Mouse (Mus musculus): ENCODE measurements at regions not wholly inside any gene's neighbourhood (a gene's known extent, or its start where the extent isn't known, plus 50 kb on each side); places are given as distances from the start of the nearest gene placed in this dataset.

GRCm38 (mm10) chr13:51972656-51973310 lies 126.3 kb downstream of the Gadd45g start:
- DNase-seq (ENCODE audit: low spot score in 2 of 2), result no peak

GRCm38 (mm10) chr13:51973461-51973860 lies 127.0 kb downstream of the Gadd45g start:
- DNase-seq (ENCODE audit: low spot score in 2 of 2), result peak; percentile 51 to 53

GRCm38 (mm10) chr13:51974101-51974500 lies 127.6 kb downstream of the Gadd45g start:
- DNase-seq (ENCODE audit: low spot score in 2 of 2), result no peak

- DNase-seq (ENCODE audit: low spot score in 2 of 2), result no peak
Measured at GRCm38 (mm10) chr13:51975330-51975729, 128.9 kb downstream of the Gadd45g start.

GRCm38 (mm10) chr13:51975801-51976601 lies 129.5 kb downstream of the Gadd45g start:
- no peak for DNase-seq (ENCODE audit: low spot score in 2 of 2)

GRCm38 (mm10) chr13:51976620-51977214 lies 130.2 kb downstream of the Gadd45g start:
- DNase-seq (ENCODE audit: low spot score in 2 of 2), result no peak

GRCm38 (mm10) chr13:51979301-51979977 lies 133.0 kb downstream of the Gadd45g start:
- no peak for DNase-seq (ENCODE audit: low spot score in 2 of 2)

GRCm38 (mm10) chr13:51980344-51980743 lies 133.9 kb downstream of the Gadd45g start:
- DNase-seq (ENCODE audit: low spot score in 2 of 2), result no peak

GRCm38 (mm10) chr13:51983002-51983401 lies 136.5 kb downstream of the Gadd45g start:
- DNase-seq (ENCODE audit: low spot score in 2 of 2), result no peak

- no peak for DNase-seq (ENCODE audit: low spot score in 2 of 2)
Measured at GRCm38 (mm10) chr13:51983575-51983974, 137.1 kb downstream of the Gadd45g start.

GRCm38 (mm10) chr13:51991339-51991738 lies 144.9 kb downstream of the Gadd45g start:
- DNase-seq (ENCODE audit: low spot score in 2 of 2), result no peak

- no peak for DNase-seq (ENCODE audit: low spot score in 2 of 2)
Measured at GRCm38 (mm10) chr13:51992878-51993277, 146.4 kb downstream of the Gadd45g start.

- DNase-seq (ENCODE audit: low spot score in 2 of 2), result no peak
Measured at GRCm38 (mm10) chr13:51996163-51996562, 149.7 kb downstream of the Gadd45g start.

GRCm38 (mm10) chr13:51998542-51998941 lies 152.1 kb downstream of the Gadd45g start:
- DNase-seq (ENCODE audit: low spot score in 2 of 2), result no peak

GRCm38 (mm10) chr13:52001811-52002210 lies 155.3 kb downstream of the Gadd45g start:
- no peak for DNase-seq (ENCODE audit: low spot score in 2 of 2)

- DNase-seq (ENCODE audit: low spot score in 2 of 2), result no peak
Measured at GRCm38 (mm10) chr13:52003946-52004539, 157.6 kb downstream of the Gadd45g start.

GRCm38 (mm10) chr13:52007585-52008395 lies 161.3 kb downstream of the Gadd45g start:
- DNase-seq (ENCODE audit: low spot score in 2 of 2), result no peak

GRCm38 (mm10) chr13:52009231-52009630 lies 162.8 kb downstream of the Gadd45g start:
- DNase-seq (ENCODE audit: low spot score in 2 of 2), result no peak

- no peak for DNase-seq (ENCODE audit: low spot score in 2 of 2)
Measured at GRCm38 (mm10) chr13:52009766-52010165, 163.3 kb downstream of the Gadd45g start.

- no peak for DNase-seq (ENCODE audit: low spot score in 2 of 2)
Measured at GRCm38 (mm10) chr13:52011001-52011400, 164.5 kb downstream of the Gadd45g start.

- DNase-seq (ENCODE audit: low spot score in 2 of 2), result no peak
Measured at GRCm38 (mm10) chr13:52013182-52013581, 166.7 kb downstream of the Gadd45g start.
